Mouse (Mus musculus) stomach, embryonic 15.5 days (tissue): Measurements from ENCODE around the gene Irs2. TPM values are rescaled to one million over a fixed set of nuclear protein-coding genes. Genes with fewer than 3 reads are reported as not detected.
A peak's percentile ranks its signal among the peaks of the same experiment; 100 is the strongest.

Source experiments
- ATAC-seq: fragments of 200-750 bp; cut with Nextera tagmentation; 2 replicates; pipeline ENCODE4 v1.8.0; 2017; ENCODE audit warnings: low read depth, moderate number of reproducible peaks, moderate TSS enrichment; ENCODE audit not compliant: insufficient read depth, low FRiP score
- H3K27ac ChIP-seq: fragments of 300-500 bp; sonication (generic); 2 replicates; pipeline ENCODE4 v1.5.1; 2015; ENCODE audit warnings: mild to moderate bottlenecking, inconsistent platforms
- H3K27me3 ChIP-seq: fragments of 300-500 bp; sonication (generic); replicated peaks from 2 replicates; pipeline ENCODE4 v1.6.1; 2015; ENCODE audit warnings: inconsistent platforms
- H3K36me3 ChIP-seq: fragments of 300-500 bp; sonication (generic); 2 replicates; pipeline ENCODE4 v1.6.1; 2015; ENCODE audit warnings: inconsistent platforms
- H3K4me1 ChIP-seq: fragments of 300-500 bp; sonication (generic); 2 replicates; pipeline ENCODE4 v1.6.1; 2015; ENCODE audit warnings: inconsistent platforms
- H3K4me2 ChIP-seq: fragments of 300-500 bp; sonication (generic); 2 replicates; pipeline ENCODE4 v1.6.1; 2015; ENCODE audit warnings: mild to moderate bottlenecking, inconsistent platforms
- H3K4me3 ChIP-seq: fragments of 300-500 bp; sonication (generic); replicated peaks from 2 replicates; pipeline ENCODE4 v1.5.1; 2015; ENCODE audit warnings: inconsistent platforms
- H3K9ac ChIP-seq: fragments of 300-500 bp; sonication (generic); 2 replicates; pipeline ENCODE4 v1.6.1; 2015; ENCODE audit warnings: inconsistent platforms
- H3K9me3 ChIP-seq: fragments of 300-500 bp; sonication (generic); 2 replicates; pipeline ENCODE4 v1.6.1; 2016; ENCODE audit warnings: inconsistent platforms
- whole genome bisulfite sequencing: fragments of 180-500 bp; shearing (Covaris S2); methylation state at CpG from one replicate; pipeline ENCODE4 v1.1.7; 2015; 5-methylcytosine and 5-hydroxymethylcytosine counted together
- polyA plus RNA-seq: library from polyadenylated mRNA; unstranded; fragments of >200 nt; fragmentation: Nextera tagmentation; extraction: Ambion mirVana; gene quantifications from 2 replicates; pipeline ENCODE4 v1.2.1, GENCODE M21; 2015

The Irs2 gene
- 7.1 and 7.2 TPM in 2 replicates for polyA plus RNA-seq

DNA sequence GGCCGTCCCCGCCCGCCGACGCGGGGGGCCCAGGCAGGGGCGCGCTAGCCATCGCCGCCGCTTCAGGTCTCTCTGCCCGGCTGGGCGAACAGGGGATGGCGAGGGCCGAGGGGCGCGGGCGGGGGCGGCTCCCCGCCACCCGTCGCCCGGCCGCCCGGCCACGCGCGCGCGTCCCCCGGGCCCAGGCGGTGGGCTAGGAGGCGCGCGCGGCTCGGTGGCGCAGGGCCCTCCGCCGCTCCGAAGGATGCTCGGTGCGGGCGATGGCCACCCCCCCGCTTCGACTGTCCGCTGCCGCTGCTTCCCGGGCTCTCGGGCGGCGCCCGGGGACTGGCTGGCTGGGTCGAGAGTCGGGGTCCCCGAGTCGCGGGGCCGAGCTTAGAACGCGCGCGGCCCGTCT, at the start of gene Irs2:
Gene Irs2 (minus strand): TSS at position 80 of the 397 bp plus-strand sequence.
- Histone ChIP-seq H3K9ac (peak within 1 kb of the TSS; percentile 84), H3K9me3 (no peaks in the 10 kb centered on the region), H3K36me3 (no peaks in the 10 kb centered on the region), H3K27ac (peak within 1 kb of the TSS; percentile 99), H3K27me3 (no peaks in the 10 kb centered on the region), H3K4me2 (peak within 1 kb of the TSS; percentile 93), H3K4me1 (peaks cover 36% of the 10 kb centered on the region), H3K4me3 (peak within 1 kb of the TSS; percentile 74)
- WGBS, result under 1% methylated on average over 59 of the region's 64 CpGs
- ATAC-seq, result no peak

- H3K4me3 ChIP-seq, result no peak overlapping the region
- H3K9me3 ChIP-seq, result no peaks in the 10 kb centered on the region
- WGBS, result 76% methylated on average over 5 of the region's 5 CpGs
- peaks cover 23% of the 10 kb centered on the region; the same call in 1 of the 2 replicates for H3K4me1 ChIP-seq
- H3K4me2 ChIP-seq, result no peak overlapping the region; the same call in 1 of the 2 replicates
- ATAC-seq, result no peak; the same call in 1 of the 2 replicates
- peak overlapping the region; percentile 89 for H3K27ac ChIP-seq
- H3K36me3 ChIP-seq, result no peaks in the 10 kb centered on the region
- H3K9ac ChIP-seq, result no peak overlapping the region
- no peaks in the 10 kb centered on the region for H3K27me3 ChIP-seq
Observed at GRCm38 (mm10) chr8:11056665-11057064, 48.4 kb upstream of the Irs2 start.

DNA sequence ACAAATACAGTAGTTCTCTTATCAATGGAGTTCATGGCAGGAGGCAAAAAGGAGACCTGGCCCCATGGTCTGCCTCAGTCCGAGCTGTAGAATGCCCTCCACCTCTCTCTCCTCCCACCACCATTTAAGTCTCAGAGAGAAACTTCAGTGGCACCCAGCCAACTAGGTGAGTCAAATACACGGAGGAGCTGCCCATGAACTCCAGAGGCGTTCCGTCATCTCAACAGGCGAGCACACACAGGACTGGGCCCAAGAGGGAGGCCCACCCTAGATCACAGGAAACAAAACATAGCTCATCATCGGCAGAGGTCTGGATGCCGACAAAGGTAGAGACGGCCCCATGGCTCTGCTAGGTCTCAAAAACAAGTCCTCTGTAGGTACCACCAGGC, 47.9 kb upstream of the Irs2 start:
- H3K4me3 ChIP-seq, result no peak overlapping the region
- peaks cover 22% of the 10 kb centered on the region; the same call in 1 of the 2 replicates for H3K4me1 ChIP-seq
- ATAC-seq, result peak; percentile 48
- H3K36me3 ChIP-seq, result no peaks in the 10 kb centered on the region
- H3K4me2 ChIP-seq, result no peak overlapping the region; the same call in 1 of the 2 replicates
- H3K27me3 ChIP-seq, result no peaks in the 10 kb centered on the region
- H3K27ac ChIP-seq, result peak overlapping the region; percentile 89
- no peaks in the 10 kb centered on the region for H3K9me3 ChIP-seq
- no peak overlapping the region for H3K9ac ChIP-seq
- 70% methylated on average over 8 of the region's 8 CpGs for WGBS

DNA sequence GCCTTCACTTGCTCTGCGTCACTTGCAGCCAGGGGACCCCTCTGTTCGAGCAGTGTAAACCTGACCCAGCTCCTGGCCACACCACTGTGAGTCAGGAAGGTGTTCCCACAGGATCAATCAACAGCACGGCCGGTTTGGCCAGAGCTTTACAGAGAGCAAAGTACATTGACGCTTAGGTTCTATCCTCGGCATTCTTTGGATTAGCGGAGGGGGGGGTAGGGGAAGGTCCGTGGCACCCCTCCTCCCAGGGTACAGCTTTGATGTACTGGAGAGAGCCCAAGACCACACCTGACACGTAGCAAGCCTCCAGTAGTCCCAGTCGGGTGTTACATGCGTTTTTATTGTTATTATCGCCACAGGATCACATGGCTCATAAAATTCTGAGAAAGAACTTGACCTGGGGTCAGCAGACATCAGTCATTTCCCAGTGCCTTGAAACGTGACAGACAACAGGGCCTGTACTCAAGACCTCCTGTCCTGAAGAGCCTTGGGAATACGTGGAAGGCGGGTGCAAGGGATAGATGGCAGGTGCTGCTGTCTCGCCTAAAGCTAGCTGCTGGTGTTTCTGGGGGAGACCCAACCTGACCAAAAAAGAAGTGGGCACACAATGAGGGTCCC, 47.4 kb upstream of the Irs2 start:
- Histone ChIP-seq H3K27ac (peak overlapping the region; percentile 89), H3K9ac (no peak overlapping the region), H3K4me2 (no peak overlapping the region), H3K9me3 (no peaks in the 10 kb centered on the region), H3K36me3 (no peaks in the 10 kb centered on the region), H3K27me3 (no peaks in the 10 kb centered on the region), H3K4me3 (no peak overlapping the region), H3K4me1 (peaks cover 22% of the 10 kb centered on the region; the same call in 1 of the 2 replicates)
- ATAC-seq, result peak; percentile 88
- WGBS, result 55% methylated on average over 16 of the region's 16 CpGs

DNA sequence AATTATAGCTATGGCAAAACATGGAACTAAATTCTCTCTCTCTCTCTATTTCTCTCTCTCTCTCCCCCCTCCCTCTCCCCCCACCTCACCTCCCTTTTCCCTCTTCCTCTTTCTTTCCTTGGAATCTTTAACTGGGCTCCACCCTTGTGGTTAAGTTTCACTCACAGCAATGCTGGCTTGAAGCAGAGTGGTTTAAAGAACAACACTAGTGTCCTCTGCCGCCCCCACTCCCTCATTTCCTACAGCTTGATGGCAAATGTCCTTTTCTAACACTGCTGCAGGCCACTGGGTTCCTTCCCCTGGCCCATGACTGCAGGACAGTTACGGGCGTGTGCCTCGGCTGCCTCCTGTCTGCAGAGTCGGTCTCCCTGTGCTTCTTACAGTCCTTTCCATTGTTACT, 41.6 kb upstream of the Irs2 start:
- Histone ChIP-seq H3K4me3 (no peak overlapping the region), H3K27me3 (no peaks in the 10 kb centered on the region), H3K9ac (no peak overlapping the region), H3K36me3 (no peaks in the 10 kb centered on the region), H3K9me3 (no peaks in the 10 kb centered on the region), H3K4me1 (peaks cover 4% of the 10 kb centered on the region; the same call in 1 of the 2 replicates), H3K4me2 (no peak overlapping the region), H3K27ac (no peak overlapping the region)
- no peak for ATAC-seq
- 71% methylated on average over 5 of the region's 5 CpGs for WGBS

- Histone ChIP-seq H3K27me3 (no peaks in the 10 kb centered on the region), H3K36me3 (no peaks in the 10 kb centered on the region), H3K4me1 (no peaks in the 10 kb centered on the region; the same call in 1 of the 2 replicates), H3K9ac (no peak overlapping the region), H3K4me2 (no peak overlapping the region), H3K9me3 (no peaks in the 10 kb centered on the region), H3K4me3 (no peak overlapping the region), H3K27ac (no peak overlapping the region)
- ATAC-seq, result no peak
- WGBS, result 80% methylated on average over 1 of the region's 1 CpGs
Observed at GRCm38 (mm10) chr8:11047812-11048211, 39.6 kb upstream of the Irs2 start.

- Histone ChIP-seq H3K4me3 (no peak overlapping the region), H3K27ac (no peak overlapping the region), H3K4me2 (no peak overlapping the region), H3K9ac (no peak overlapping the region), H3K4me1 (no peaks in the 10 kb centered on the region), H3K9me3 (no peaks in the 10 kb centered on the region), H3K36me3 (no peaks in the 10 kb centered on the region), H3K27me3 (no peaks in the 10 kb centered on the region)
- WGBS, result 67% methylated on average over 11 of the region's 11 CpGs
- ATAC-seq, result no peak
Observed at GRCm38 (mm10) chr8:11044660-11045059, 36.4 kb upstream of the Irs2 start.

GRCm38 (mm10) chr8:11043591-11043990, 35.3 kb upstream of the Irs2 start:
- H3K36me3 ChIP-seq, result no peaks in the 10 kb centered on the region
- no peak for ATAC-seq
- whole genome bisulfite sequencing, result 73% methylated on average over 4 of the region's 4 CpGs

DNA sequence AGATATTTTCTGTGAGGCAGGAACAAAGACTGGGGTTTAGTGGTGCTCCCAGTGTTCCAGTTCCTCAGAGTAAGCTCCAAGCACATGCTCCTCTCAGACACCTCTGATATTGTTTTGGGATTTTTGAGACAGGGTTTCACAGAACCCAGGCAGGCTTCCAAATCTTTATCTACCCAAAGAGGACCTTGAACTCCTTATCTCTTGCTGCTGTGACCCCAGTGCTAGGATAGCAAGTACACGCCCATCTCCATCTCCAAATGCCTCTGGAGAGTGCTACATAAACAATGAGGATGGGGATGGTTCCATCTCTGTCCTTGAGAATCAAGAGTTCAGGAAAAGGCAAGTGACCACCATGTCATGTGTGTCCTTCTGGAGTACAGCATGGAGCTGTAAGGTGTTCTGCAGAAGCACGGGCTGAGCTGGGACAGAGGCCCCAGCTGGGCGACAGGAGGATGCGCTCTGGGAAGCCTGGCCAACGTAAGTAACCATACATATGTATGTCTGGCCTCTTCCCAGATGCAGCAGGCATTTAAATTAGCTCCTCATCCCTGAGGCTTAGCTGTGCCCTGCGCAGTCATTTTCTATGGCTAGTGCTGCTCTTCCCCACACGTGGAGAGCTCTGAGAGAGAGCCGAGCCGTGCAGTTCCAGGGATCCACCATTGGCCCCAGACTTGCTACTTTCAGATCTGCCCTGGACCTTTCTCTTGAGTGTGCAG, 34.8 kb upstream of the Irs2 start:
- ATAC-seq, result no peak
- Histone ChIP-seq H3K9me3 (no peaks in the 10 kb centered on the region), H3K36me3 (no peaks in the 10 kb centered on the region), H3K4me2 (no peak overlapping the region), H3K9ac (no peak overlapping the region), H3K27ac (no peak overlapping the region), H3K4me3 (no peak overlapping the region), H3K27me3 (no peaks in the 10 kb centered on the region), H3K4me1 (no peaks in the 10 kb centered on the region)
- 82% methylated on average over 9 of the region's 9 CpGs for WGBS

More at GRCm38 (mm10) chr8:11043591-11043990, 35.3 kb upstream of the Irs2 start:
- Histone ChIP-seq H3K4me2 (no peak overlapping the region), H3K4me3 (no peak overlapping the region), H3K4me1 (no peaks in the 10 kb centered on the region), H3K27me3 (no peaks in the 10 kb centered on the region), H3K9me3 (no peaks in the 10 kb centered on the region), H3K27ac (no peak overlapping the region), H3K9ac (no peak overlapping the region)

- 77% methylated on average over 7 of the region's 7 CpGs for WGBS
- H3K4me1 ChIP-seq, result peaks cover 8% of the 10 kb centered on the region; the same call in 1 of the 2 replicates
- H3K4me2 ChIP-seq, result no peak overlapping the region
- H3K9ac ChIP-seq, result no peak overlapping the region
- no peaks in the 10 kb centered on the region for H3K27me3 ChIP-seq
- ATAC-seq, result peak; percentile 74; the same call in 1 of the 2 replicates
- no peak overlapping the region for H3K4me3 ChIP-seq
- no peaks in the 10 kb centered on the region for H3K9me3 ChIP-seq
- H3K36me3 ChIP-seq, result no peaks in the 10 kb centered on the region
- peak overlapping the region; percentile 44 for H3K27ac ChIP-seq
Observed at GRCm38 (mm10) chr8:11040088-11040487, 31.8 kb upstream of the Irs2 start.

DNA sequence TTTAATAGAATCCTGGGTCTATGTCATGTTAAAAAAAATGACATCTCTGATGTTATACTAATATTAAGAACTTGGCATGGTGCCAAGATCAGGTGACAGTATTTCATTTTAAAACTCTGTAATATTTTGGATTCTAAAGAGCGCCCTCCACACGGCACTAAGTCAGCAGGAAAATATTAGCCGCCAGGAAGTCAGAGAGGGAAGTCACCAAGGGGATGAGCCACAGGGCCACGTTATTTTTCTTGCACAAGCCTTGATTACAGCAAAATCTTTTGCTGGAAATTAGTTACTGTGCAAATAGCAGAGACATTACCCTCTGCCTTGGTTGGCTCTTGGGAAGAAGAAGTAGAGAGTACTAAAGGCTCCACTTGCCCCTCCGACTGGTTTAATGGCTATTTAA, 30.5 kb upstream of the Irs2 start:
- Histone ChIP-seq H3K4me1 (peaks cover 8% of the 10 kb centered on the region; the same call in 1 of the 2 replicates), H3K4me3 (no peak overlapping the region), H3K36me3 (no peaks in the 10 kb centered on the region), H3K4me2 (no peak overlapping the region), H3K27me3 (no peaks in the 10 kb centered on the region), H3K27ac (no peak overlapping the region), H3K9me3 (no peaks in the 10 kb centered on the region), H3K9ac (no peak overlapping the region)
- ATAC-seq, result no peak
- WGBS, result 69% methylated on average over 5 of the region's 5 CpGs

- no peak overlapping the region for H3K9ac ChIP-seq
- WGBS, result 82% methylated on average over 5 of the region's 5 CpGs
- H3K4me2 ChIP-seq, result no peak overlapping the region
- no peaks in the 10 kb centered on the region for H3K9me3 ChIP-seq
- H3K4me3 ChIP-seq, result no peak overlapping the region
- peaks cover 8% of the 10 kb centered on the region; the same call in 1 of the 2 replicates for H3K4me1 ChIP-seq
- no peaks in the 10 kb centered on the region for H3K27me3 ChIP-seq
- no peak overlapping the region for H3K27ac ChIP-seq
- ATAC-seq, result no peak
- no peaks in the 10 kb centered on the region for H3K36me3 ChIP-seq
Observed at GRCm38 (mm10) chr8:11038367-11038766, 30.1 kb upstream of the Irs2 start.
